Mouse (Mus musculus) heart, adult 18-20 months (tissue): ENCODE results near the gene Gm44596. TPM values are rescaled to one million over a fixed set of nuclear protein-coding genes. Genes with fewer than 3 reads are reported as not detected.

Experiments
- DNase-seq, 2 experiments: peaks; one replicate each; pipeline ENCODE4 v3.0.0; 2021 to 2022; ENCODE audit warnings: mixed read lengths in 1 of 2
- long read RNA-seq, 2 experiments: library from polyadenylated mRNA; stranded (forward); transcript quantifications; one replicate each; pipeline ENCODE4 v2.0.0; 2021
- total RNA-seq, 2 experiments: library from RNA; stranded (reverse); gene quantifications; 2 replicates each; pipeline ENCODE4 v1.2.3; 2021

Gm44596 gene
- total RNA-seq: not detected
- long read RNA-seq, experiment 1: 0 reads
- long read RNA-seq, experiment 2, partial matches to known transcripts: 0 of 1 reads
- long read RNA-seq, experiment 2, other reads (novel, unspliced or antisense): 1 of 1 reads

DNA sequence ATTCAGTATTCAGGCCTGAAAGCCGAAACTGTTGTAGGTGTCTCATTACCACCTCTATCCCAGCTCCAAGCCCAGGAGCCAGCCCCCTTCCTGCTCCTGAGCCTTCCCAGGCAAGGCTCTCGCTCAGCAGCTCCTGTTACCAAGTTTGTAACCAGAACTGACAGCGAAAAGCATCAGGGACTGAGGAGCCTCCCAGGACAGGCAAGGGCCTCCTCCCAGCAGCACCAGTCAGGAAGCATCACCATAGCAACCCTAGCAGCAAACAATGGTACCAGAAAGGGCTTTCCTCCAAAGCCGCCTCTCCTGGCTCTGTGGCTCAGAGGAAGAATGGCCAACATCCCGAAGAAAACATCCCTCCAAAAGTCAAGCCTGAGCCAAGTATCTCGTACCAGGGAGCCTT, at the start of gene Gm44596, which contains the start of gene Tex52:
Gene Gm44596 (plus strand): TSS at position 312 of the 400 bp plus-strand sequence.
Gene Tex52 (plus strand): TSS at position 265 of the 400 bp plus-strand sequence.
- peak; percentile 40 to 71 for DNase-seq

GRCm38 (mm10) chr6:128334397-128335124, 40.7 kb upstream of the Gm44596 start:
- DNase-seq: peak; percentile 57 to 85

- no peak for DNase-seq
These were observed 37.8 kb upstream of the Gm44596 start for GRCm38 (mm10) chr6:128337467-128337866.

GRCm38 (mm10) chr6:128338876-128339275, 36.4 kb upstream of the Gm44596 start:
- no peak for DNase-seq

DNA sequence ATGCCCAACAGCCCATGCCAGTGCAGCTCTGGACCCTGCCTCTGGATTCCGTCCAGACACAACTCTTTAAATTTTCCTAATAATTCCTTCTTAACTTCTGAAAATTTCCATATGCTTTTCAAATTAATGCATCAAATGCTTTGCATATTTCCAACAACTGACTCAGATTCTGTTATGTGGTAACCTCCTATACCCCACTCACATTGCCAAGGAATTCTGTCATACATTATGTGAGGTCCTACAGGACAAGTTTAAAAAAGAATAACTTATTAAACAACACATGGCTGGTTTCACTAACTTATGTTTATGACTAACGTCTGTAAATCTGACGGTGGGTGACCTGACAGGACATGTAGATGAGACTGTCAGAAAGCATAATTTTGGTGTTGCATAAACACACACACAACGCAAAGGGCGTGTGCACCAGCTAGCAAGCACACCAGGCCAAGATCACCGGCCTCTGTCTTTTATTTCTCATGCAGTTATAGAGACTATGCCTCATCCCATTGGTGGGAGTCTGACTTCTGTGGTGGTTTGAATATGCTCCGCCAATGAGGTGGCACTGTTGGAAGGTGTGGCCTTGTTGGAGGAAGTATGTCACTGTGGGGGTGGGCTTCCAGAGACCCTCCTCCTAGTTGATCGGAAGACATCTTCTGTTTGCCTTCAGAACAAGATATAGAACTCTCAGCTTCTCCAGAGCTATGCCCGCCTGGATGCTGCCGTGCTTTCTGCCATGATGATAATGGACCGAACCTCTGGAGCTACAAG, 33.2 kb upstream of the Gm44596 start:
- DNase-seq: no peak

GRCm38 (mm10) chr6:128345623-128346022, 29.7 kb upstream of the Gm44596 start:
- DNase-seq: no peak

DNA sequence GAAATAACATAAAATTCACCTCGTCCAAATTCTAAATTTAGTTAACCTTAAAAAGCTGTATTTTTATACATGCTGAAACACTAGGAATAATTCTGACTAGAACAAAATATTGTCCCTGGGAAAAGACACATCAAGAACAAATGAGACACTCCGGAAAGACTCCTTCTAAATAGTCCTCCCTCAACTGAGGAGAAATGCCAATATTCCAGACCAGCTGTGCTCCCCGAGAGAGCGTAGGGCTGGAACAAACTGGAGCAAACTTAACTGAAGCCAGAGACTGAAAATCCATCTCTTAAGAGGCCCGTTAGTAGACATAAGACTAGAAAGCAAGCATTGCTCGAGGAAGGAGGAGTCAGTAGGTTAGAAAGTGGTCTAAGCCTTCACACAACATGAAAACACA, 28.5 kb upstream of the Gm44596 start:
- peak; percentile 40 to 42 for DNase-seq

DNA sequence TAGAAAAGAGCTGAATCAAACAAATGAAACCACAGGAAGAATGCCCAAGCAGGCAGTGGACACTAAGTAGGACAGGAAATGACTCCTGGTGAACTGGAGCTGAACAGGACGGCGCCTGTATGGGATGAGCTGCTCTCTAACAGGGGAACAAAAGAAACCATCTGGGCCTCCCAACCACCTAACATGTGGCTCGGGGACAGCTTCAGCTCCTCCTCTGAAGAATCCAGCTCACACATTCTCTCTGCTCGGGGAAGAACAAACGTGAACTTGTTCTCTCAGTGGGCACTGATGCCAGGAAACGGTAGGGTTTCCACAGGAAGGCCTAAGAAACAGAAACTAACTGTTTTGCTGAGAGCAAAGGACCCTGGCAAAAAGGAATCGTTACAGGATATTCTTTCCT, 25.6 kb upstream of the Gm44596 start:
- DNase-seq: no peak

DNA sequence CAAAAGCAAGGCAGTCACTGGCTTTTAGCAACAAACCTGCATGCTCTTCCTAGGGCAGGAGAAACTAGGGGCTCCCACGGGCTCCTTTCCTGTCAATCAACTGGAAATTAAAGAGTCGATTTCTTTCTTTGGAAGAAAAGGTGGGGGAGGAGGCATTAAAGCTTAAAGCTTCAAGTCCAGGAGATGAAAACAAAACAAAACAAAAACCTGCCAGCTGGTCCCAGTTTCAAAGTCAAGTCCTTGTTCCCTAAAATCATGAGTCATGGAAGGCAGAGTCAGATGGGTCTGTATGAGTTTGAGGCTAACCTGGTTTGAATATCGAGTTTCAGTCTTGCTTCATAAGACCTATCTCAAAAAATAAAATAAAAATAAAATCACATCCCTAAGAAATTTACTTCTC, 21.2 kb upstream of the Gm44596 start:
- no peak for DNase-seq

GRCm38 (mm10) chr6:128355201-128355681, 20.1 kb upstream of the Gm44596 start:
- peak; percentile 36 to 67 for DNase-seq

DNA sequence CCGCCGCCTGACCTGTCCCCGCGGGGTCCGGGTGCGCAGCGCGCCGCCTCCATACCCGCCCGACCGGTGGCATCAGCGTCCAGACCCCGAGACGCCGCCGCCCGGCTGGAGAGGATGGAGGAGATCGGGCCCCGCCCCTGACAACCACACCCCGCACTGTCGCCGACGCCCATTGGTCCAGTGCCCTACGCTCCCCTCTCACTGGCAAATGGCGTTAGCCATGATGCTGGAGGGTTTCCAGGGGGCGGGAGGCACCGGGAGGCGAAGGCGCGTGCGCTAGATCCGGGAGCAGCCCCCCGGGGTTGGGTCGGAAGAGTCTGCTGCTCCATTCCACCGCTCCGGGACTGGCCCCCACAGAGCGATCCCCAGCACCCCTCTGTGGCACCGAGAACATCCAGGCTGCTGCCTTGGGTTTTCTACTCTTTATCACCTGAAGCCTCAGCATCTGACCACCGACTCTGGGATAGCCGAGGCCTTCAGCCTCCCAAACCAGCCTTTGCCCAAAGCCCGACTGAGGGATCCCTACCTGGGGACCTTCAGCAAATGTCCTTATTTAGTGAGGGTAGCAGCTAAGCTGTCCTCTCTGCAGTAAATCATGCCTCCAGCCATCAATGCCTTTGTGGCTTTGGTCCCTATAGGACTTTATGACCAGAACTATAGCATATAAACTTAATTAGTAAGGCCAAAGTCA, 19.4 kb upstream of the Gm44596 start, which contains the start of gene Tulp3:
Gene Tulp3 (minus strand): TSS at position 126 of the 691 bp plus-strand sequence.
- DNase-seq: peak; percentile 97

DNA sequence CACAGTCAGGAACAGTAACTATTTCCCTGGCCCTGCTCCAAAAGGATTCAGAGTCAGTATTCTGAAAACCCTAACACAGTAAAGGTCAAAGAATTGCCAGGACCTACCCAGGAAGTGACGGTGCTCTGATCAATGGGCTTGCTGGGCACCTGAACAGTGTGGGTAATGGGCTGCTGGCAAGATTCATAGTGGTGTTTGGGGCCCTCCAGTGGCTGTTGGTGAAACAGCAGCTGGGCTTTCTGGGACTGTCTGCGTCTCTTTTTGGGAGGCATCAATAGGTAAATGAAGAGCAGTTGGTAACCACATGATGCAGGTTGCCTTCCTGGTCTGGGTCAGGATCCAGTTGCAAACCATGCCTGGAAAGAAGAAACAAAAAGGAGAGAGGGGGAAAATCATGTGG, 16.3 kb upstream of the Gm44596 start:
- DNase-seq: peak; percentile 43 to 83

- DNase-seq: no peak
These were observed 13.4 kb upstream of the Gm44596 start for GRCm38 (mm10) chr6:128361901-128362300.

GRCm38 (mm10) chr6:128362381-128363006, 12.8 kb upstream of the Gm44596 start, which contains the start of the genes Rhno1 and Foxm1:
Gene Rhno1 (minus strand): TSS chr6:128362911.
Gene Foxm1 (plus strand): TSS chr6:128362967.
- DNase-seq: peak; percentile 89 to 90

DNA sequence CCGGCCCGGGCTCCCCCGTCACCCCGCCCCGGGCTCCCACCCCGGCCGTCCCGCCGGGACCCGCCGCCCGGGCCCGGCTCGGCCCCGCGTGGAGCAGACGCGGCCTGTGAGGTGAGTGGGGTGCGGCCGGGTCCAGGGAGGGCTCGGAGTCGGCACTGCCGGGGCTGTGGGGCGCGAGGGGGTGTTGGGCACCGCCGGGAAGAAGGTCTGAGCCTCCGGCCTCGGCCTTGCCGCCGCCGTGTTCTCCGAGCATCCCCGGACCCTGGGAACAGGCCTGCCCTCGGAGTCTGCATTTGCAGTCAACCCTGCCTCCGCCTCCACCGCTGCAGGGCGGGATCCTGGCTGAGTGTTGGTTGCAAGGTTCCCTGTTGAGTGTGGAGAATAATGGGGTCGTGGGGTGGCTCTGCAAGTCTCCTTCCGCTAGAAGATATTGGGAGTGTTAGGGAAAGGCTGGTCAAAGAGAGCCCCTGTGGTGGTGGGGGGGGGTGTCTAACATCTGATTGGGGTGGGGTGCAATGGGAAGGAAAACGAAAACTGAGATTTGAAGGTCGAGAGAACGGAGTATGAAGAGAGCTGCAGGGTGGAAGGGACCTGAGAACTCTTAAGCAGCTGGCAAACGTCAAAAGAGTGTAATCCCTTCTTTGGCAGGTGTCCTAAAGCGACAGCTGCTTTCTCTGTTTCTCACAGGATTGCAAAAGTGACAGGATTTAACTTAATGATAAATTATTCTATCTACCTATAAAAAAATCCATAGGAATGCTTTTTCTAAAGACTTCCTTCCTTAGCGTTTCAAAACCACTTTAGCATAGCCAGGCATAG, 12.1 kb upstream of the Gm44596 start:
- DNase-seq: no peak

GRCm38 (mm10) chr6:128364721-128365120, 10.6 kb upstream of the Gm44596 start:
- DNase-seq: no peak

- DNase-seq: no peak
These were observed 8.8 kb upstream of the Gm44596 start for GRCm38 (mm10) chr6:128366466-128366865.

GRCm38 (mm10) chr6:128370040-128370439, 5.3 kb upstream of the Gm44596 start:
- no peak for DNase-seq

DNA sequence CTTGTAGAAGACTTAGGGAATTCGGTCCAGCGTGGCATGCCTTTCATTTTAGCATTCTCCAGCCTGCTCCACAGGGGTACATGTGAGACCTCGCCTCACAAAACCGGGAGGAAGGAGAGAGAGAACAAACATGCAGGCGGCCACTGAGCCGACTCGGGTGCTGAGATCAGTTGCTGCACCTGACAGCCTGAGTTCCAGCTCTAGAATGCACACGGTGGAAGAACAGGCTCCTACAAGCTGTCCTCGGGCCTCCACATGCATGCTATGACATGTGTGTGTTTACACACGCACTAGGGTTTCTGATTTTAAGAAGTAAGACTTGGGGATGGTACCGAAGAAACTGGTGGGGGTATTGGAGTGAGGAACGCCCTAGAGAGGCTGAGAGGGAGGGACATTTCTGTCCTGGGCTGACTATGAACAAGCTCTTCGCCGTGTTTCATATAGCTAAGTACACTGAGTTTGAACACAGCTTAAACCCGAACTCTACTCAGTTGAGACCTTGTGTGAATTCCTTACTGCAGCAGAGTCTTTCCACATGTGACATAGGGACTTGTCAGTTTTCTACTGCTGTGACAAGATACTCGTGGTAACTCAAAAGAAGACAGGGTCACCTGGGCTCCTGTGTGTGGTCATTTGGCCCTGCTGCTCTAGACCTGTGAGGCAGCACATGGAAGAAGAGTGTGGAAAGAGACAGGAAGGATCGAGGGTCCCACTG, 1.2 kb downstream of the Gm44596 start:
- DNase-seq: no peak

DNA sequence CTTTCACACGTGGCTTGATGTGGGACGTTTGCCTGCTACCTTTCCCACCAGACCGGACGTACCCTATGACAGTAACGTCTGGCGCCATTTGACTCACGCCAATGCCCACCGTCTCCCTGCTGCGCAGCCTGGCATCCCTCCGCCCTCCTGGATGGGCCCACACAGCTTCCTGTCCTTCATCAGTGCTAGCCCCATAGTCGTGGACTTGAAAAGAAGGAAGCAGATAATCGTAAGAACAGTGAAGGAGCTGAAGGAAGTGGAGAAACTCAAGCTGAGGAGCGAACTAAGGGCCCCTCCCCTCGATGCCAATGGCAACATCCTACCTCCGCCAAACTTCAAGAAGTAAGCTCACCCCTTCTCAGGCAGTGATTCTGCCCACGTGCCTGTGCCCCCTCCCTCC, 4.3 kb downstream of the Gm44596 start:
- DNase-seq: no peak
